Mouse (Mus musculus) B cell, adult 2 months (primary cell): Measurements from ENCODE around the gene Slc11a2.

Source experiments
- DNase-seq, 2 experiments: peaks; one replicate each; pipeline ENCODE4 v3.0.0; 2022

Gene Slc11a2

DNA sequence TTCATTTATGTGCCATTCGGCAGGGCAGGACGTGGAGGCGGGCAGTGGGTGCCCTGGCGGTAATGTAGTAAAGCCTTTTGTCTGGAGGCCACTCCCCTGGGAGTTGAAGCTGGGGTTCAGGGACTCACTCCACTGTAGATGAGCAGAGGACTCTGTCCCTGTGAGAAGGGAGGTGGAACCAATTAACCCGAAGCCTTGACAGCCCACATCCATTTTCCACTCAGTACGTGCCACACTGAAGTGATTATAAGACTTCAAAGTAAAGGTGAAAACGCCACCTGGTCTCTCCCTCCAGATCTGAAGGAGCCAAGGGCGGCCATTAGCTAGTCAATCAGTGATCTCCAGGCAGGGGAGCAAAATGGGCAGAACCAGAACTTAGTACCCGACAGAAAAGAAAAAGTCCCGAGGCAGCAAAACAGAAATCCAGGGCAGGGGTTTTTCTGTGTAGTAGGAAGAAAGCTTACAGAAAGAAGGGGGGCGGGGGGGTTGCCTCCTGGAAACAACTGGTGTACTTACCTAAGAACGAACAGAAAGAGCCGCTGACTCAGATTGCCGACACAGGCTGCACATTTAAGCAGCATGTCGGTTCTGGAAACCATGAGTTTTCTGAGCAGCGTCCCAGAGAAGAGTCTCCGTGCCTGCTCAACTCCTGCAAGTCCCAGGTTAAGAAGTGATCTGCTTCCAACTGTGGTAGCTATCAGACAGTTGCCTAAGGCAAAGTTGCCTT lies at the start of gene Slc11a2:
Gene Slc11a2 (minus strand): TSS at position 677 of the 727 bp plus-strand sequence.
- DNase-seq: peak; percentile 28

DNA sequence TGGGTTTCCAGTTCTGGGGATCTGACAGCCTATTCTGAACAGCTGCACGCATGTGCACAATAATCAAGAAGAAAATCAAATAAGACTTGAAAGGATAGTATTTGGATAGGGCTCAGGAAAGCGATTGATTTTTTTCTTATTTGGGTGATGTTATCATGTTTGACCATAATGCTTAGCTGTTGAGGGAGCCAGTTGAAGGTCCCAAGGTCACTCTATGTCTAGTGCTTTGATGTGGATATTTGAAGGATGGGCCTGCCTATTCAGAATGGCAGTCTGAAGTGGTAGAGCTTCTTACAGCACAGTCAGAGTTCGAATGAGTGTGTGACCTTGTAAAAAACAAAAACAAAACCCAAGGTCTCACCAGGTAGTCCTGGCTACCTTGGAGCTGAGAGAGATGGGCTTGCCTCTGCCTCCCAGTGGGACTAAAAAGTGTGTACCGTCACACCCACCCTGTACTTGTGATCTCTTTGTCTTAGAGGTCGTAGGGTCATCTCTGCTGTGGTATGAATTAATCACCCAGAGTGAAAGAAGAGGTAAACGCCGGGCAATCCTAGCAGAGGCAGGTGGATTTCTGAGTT lies 49.1 kb upstream of the Slc11a2 start:
- no peak for DNase-seq

DNA sequence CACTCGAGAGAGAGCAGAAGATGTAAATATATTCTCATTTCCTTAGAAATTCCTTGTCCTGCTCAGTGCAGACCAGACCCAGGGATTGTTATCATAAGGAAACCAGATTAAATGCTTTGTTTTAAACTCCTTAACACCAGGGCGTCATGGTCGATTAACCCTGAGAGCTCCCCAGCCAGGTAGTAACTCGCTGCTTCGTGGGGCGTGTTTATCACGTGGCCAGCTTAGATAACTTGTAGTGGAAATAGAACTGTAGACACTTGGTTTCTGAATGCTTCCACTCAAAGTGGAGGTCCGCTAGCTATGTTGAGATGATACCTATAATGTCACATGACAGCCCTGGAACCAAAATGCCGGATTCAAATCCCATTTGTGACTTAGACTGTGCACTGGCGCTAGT lies 45.2 kb upstream of the Slc11a2 start:
- no peak for DNase-seq

DNA sequence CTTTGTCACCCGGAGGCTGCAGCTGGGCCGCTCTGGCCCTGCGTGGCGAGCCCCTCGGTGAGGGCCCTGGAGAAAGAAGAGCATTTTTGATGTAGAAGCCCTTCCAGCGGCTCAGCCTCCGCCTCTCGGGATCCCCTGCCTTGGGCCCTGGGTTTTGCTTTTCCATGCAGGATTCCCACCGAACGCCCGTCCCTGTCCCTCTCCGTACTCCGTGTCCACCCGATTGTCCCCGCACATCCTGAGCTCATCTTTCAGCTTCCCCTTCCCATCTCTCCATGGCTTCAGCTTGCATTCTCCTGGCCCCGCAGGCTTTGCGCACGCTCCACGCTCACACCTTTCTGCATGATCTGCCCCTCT lies 44.3 kb upstream of the Slc11a2 start:
- no peak for DNase-seq

DNA sequence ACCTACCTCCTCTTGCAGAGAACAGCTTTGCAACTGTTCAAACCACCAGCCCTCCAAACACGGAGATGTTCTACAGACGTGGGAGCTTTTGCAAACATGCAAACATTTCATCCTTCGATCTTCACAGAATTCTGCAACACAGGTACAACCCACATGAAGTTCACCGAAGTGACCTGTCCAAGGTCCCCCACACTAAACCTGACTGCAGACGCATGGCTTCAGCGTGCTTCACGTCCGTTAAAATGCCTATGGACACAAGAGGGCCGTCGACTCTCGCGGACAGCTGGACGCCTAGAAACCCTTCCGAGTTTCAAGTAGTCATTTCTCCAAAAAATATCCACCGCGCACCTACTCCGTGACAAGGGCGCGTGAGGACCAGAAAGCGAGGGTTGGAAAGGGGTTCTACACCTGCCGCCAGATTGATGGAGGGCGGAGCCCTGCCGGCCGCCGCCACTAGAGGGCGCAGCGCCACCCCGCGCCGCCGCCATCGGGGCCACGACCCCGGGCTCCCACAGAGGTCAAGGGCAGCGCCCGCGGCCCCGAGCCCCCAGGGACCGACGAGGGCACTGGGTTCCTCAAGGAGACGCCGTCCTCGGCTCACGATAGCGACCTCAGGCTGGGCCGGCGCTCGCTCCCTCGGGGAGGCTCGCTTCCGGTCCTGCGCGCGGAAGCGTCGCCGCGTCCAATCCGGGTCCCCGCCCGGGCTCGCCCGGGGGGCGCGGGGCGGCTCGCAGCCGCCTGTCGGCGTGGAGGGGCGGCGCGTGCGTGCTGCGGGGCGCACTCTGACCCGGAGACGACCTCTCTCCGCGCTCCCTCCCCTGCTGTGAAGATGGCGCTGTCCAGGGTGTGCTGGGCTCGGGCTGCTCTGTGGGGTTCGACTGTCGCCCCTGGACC lies 43.7 kb upstream of the Slc11a2 start, which contains the start of gene Letmd1:
Gene Letmd1 (plus strand): TSS at position 729 of the 894 bp plus-strand sequence.
- peak; percentile 90 for DNase-seq

DNA sequence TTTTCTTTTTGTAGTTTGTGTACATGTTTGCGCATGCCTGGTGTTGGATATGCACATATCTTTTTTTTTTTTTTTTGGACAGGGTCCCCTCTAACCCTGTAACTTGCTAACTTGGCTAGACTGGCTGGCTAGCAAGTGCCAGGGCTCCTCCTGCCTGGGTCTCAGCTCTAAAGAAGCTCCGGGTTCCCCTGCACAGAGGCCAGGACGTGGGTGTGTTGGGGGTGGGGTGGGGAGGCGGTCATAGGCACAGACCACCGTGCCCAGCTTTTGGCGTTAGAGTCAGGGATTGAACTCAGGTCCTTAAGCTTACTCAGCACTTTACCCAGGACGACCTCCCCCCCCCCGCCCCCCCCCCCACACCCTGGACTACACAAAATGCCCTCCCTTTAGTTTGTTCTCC lies 42.9 kb upstream of the Slc11a2 start:
- DNase-seq: no peak

DNA sequence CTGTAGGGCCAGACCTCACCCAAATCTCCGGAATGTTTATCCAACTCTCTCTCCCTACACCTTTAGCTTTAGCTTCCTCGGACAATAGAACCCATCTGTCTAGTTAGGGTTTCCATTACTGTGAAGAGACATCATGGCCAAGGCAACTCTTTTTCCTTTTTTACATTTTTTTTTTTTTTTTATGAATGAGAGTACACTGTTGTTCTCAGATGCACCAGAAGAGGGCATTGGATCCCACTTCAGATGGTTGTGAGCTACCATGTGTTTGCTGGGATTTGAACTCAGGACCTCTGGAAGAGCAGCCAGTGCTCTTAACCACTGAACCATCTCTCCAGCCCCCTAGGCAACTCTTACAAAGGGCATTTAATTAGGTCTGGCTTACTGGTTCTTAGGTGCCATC lies 40.6 kb upstream of the Slc11a2 start:
- DNase-seq: no peak

- peak; percentile 81 to 83 for DNase-seq
These were observed 38.8 kb upstream of the Slc11a2 start for GRCm38 (mm10) chr15:100463712-100464111.

DNA sequence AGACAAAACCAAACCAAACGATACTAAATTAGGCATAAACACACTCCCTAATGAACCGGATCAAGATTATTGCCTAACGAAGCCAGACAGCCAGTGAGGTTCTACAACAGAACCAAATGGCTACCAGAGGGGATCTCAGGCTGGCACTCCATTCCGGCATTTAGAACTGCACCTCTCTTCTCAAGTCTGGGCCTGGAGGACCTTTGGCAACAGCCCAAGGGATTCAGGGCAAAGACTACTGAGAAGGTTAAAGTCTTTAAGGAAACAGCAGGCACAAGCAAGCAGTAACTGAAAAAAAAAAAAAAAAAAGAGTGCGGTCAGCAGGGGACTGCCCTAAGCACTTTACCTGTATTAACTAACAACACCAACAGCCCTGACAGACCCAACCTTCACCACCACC lies 37.2 kb upstream of the Slc11a2 start:
- DNase-seq: no peak

GRCm38 (mm10) chr15:100461646-100462045 lies 36.8 kb upstream of the Slc11a2 start:
- DNase-seq: no peak

GRCm38 (mm10) chr15:100460942-100461341 lies 36.1 kb upstream of the Slc11a2 start:
- DNase-seq: peak; percentile 49 to 57

DNA sequence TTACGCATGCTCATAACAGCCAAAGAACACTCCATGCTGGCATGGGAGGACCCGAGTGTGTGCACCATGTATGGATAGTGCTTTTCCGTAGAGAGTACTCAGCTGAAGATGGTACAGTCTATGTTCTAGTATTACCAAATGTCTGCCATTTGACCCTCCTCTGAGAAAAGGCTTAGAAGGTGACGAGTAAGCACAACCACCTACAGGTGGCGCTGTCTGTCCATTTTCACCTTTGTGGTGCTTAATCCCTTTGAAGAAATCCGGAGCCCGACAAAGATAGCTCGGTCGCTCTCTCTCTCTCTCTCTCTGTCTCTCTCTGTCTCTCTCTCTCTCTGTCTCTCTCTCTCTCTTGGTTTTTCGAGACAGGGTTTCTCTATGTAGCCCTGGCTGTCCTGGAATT lies 33.2 kb upstream of the Slc11a2 start:
- DNase-seq: peak; percentile 77 to 80

- DNase-seq: peak; percentile 83
These were observed 32.5 kb upstream of the Slc11a2 start for GRCm38 (mm10) chr15:100457340-100457739.

DNA sequence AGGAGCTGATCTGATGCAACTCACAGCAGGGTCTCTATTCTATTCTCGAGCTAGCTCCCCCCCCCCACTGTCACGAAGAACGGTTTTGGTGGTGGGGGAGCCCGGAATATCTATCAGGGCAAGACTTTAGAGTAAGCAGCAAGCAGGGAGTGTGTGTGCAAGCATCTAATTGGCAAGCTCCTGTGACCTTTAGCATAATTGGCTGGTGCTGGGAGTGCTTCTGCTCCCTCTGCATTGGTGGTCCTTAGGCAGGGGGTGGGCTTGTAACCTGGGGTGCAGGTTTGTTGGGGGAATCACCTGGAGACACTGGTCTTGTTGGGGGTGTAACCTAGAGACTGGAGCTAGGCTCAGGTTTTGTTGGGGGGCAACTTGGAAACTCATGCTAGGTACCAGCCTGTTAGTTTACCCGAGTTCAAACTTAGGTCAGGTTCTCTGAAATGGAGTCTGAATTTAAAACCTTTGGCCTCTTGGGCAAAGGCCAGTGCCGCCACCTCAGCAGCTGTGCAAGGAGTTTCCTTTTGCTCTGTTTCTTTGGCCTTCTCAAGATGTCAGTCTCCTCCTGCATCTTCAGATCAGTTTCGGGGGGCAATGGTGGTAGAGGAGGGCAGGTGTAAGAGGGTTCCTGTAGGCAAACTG lies 31.6 kb upstream of the Slc11a2 start:
- no peak for DNase-seq

DNA sequence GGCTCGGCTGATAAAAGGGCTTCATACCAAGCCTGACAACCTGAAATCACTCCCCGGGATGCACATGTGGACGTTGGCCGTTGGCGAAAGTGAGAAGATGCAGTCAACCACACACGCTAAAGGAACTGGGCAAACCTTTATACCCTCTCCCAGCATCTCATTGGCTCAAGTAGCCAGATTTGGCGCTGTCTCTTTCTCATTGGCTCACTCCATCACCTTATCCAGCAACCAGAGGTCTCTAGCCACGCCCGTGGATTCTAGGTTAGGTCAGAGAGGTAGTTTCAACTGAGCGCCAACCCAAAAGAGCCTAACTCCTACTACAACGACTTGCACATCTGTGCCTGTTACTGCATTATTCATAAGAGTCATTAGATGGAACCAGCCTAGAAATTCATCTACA lies 27.6 kb upstream of the Slc11a2 start:
- DNase-seq: no peak

DNA sequence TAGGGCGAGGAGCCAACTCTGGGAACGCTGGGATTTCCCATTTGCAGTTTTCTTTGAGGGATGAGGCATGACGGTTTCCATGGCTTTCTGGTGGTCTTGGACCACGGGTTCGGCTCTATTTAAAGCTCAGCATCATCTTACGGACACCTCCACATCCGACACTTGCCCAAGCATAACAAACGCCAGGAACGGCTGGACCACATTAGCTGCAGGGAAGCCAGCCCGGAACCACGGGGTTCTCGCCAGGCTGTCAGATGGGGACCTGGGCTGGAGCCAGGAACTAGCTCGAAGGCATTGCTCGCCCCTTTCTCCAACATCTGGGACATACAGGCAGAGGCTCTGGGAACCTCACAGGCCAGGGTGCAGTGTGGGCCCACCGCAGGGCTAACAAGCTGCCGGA lies 26.4 kb upstream of the Slc11a2 start:
- DNase-seq: no peak

- peak in 1 of 2 experiments; percentile 19 for DNase-seq
These were observed 24.6 kb upstream of the Slc11a2 start for GRCm38 (mm10) chr15:100449495-100449894.

DNA sequence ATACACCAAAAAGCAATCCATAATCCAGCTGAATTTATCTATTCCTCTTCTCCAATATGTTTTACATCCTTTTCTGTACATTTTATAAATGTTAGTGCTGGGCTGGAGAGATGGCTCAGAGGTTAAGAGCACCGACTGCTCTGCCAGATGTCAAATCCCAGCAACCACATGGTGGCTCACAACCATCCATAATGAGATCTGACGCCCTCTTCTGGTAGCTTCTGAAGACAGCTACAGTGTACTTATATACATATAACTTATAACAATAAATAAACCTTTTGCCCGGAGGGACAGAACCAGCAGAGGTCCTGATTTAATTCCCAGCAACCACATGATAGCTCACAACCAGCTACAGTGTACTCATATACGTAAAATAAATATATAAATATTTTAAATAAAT lies 23.7 kb upstream of the Slc11a2 start:
- DNase-seq: no peak

DNA sequence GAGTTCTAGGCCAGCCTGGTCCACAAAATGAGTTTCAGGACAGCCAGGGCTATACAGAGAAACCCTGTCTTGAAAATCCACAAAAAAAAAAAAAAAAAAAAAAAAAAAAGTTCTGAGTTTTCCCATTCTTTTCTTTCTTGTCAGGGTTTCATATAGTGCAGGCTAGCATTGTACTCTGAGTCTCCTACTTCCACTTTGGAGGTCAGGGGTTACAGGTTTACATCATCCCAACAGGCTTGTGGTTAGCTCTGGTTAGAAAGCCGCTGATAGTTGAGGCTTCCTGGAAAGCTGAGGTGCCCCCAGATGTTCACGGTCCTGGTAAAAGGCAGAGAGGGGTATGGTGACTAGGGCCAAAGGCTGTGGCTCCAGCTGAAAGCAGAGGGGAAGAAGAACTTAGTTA lies 22.0 kb upstream of the Slc11a2 start:
- no peak for DNase-seq

DNA sequence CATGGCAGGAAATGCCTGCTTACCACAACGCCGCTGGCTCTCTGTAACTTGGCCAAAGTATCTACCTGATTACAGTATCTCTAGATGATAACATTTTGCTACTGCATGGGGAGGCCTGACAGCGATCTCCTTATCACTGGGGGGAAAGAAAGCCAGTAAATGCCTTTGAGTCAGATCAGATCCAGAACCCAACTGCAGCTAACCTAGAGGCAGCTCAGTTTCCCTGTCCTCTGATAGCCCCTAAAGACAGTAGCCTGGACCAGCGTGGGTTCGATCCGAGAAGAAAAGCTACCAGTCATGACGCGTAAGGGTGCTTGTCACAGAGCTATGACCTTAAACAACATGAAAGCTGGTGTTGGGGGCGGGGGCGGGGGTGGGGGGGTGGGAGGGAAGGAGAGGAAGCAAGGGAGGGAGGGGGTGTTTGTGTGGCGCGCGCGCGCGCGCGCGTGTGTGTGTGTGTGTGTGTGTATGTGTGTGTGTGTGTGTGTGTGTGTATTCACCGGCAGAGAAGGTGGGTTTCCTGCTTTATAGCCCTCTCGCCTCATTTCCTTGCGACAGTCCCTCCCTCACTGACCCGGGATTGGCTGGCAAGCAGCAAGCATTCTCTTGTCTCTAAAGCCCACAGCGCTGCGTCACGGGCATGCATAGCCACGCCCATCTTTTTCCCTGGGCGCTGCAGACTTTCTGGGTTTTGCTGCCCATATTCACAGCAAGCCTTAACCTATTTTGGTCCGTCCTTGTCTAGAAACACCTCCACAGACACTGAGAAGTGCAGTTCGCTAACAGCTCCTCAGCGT lies 18.5 kb upstream of the Slc11a2 start:
- DNase-seq: peak; percentile 78 to 81

DNA sequence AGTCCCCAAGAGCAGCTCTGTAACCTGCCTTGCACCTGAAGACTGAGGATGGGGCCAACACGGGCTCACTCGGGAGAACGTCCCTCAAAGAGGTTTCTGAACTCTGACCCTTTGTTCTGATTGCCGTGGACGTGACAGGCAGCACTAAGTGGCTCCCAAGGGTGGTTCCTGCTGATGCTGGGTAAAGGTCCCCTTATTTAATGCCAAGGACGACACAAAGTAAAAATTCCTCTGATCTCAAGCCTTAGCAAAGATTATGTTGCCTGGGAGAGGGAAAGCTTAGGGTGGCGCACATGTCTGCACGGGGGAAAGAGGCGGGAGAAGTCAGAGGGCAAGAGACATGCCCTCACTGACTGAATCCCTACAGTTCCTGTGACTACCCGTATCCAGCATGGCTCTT lies 11.6 kb upstream of the Slc11a2 start:
- DNase-seq: no peak

GRCm38 (mm10) chr15:100436112-100436511 lies 11.2 kb upstream of the Slc11a2 start:
- DNase-seq: no peak
